Mouse (Mus musculus) cortical plate, adult 2 months (tissue): ENCODE results near the gene Unk.
A peak's percentile ranks its signal among the peaks of the same experiment; 100 is the strongest.

Experiments
- CTCF ChIP-seq: fragments of 200-500 bp; IDR thresholded peaks from 2 replicates; pipeline ENCODE4 v1.5.1; 2011; ENCODE audit warnings: mild to moderate bottlenecking, control low read depth, low read length; ENCODE audit not compliant: insufficient read depth; ENCODE audit errors: extremely low read depth
- POLR2A ChIP-seq: fragments of 200-500 bp; IDR thresholded peaks from 2 replicates; pipeline ENCODE4 v1.6.1; 2011; ENCODE audit warnings: mild to moderate bottlenecking, low read length, control low read depth; ENCODE audit not compliant: insufficient read depth; ENCODE audit errors: extremely low read depth

DNA sequence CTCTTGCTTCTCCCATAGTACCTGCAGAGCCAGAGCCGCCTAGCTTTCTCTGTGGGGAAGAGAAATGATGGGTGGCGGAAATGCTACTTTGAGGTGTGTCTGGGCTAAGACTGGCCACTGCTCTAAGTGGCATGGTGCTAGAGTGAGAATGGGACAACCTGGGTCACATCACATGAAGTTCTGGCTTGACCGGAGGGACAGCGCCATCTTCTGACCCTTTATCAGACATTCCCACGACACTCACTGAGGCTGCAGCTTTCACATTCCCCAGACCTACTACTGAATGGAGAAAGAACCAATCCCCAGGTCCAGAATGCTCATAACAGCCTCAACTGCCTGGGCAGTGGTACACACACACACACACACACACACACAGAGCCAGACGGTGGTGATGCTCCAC is 12.0 kb upstream of the Unk start:
- TF ChIP-seq CTCF (peak; percentile 56), POLR2A (no peak)
